Mouse (Mus musculus): ENCODE results near the gene Mrps16. TPM values are rescaled to one million over a fixed set of nuclear protein-coding genes. Genes with fewer than 3 reads are reported as not detected.

Mrps16 gene
- polyA plus RNA-seq, 1 experiment from 2014 or later = 74.7 TPM

DNA sequence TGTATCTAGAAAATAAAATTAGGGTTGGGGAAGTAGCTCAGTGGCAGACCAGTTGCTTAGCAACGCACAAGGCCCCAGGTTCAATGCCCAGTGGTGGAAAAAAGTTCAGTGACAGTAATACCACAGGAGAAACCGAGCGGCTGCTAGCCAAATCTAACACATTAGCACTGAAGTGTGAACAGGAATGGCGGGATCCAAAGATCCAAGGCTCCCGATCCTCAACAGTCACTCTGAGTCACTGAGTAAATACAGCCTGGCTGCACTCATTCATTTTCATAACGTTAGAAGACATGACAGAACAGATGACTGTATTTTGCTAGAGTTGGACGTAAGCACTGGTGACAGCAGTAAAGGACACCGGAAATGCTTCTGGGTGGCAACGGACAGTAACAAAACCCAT, 47.5 kb downstream of the Mrps16 start:
- ATAC-seq (ENCODE audit: low FRiP score) (no peak), DNase-seq (ENCODE audit: low spot score) (no peak)
- WGBS = 92% methylated on average over 9 of the region's 9 CpGs
- H3K9ac ChIP-seq (ENCODE audit: low read depth, low read length) = no peak overlapping the region
- H3K27me3 ChIP-seq (ENCODE audit: control insufficient read depth, insufficient read depth, low read length) = no peaks in the 10 kb centered on the region
- no peaks in the 10 kb centered on the region for H3K4me1 ChIP-seq (replicated peaks; ENCODE audit: control insufficient read depth, insufficient read depth, low read length)
- no peaks in the 10 kb centered on the region for H3K36me3 ChIP-seq (ENCODE audit: control insufficient read depth, insufficient read depth, low read length)
- no peak overlapping the region for H3K4me2 ChIP-seq (replicated peaks; ENCODE audit: low read depth, low read length)
- no peak overlapping the region for H3K4me3 ChIP-seq (ENCODE audit: low read depth, low read length)
- no peak overlapping the region for H3K27ac ChIP-seq (ENCODE audit: low read depth, low read length)
- H3K9me3 ChIP-seq (ENCODE audit: control insufficient read depth, low read length) = no peaks in the 10 kb centered on the region

DNA sequence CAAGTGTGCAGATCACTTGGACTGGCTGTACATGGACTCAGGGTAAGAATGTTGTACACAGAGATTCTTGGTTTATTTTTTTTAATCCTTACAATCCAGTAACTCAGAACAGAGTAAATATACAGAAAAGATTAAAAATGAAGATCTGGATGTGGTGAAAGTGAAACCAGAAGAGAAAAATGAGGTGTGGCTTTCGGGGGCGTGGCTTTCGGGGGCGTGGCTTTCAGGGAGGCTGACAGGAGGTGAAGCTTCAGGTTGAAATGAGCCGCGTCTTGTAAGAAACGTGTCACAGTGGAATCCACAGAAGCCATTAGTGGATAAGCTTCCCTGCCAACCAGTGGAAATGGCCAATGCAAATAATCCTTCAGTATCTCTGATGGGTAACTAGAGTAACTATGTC, 52.6 kb downstream of the Mrps16 start:
- DNase-seq (ENCODE audit: low spot score) (no peak), ATAC-seq (ENCODE audit: low FRiP score) (no peak)
- no peak overlapping the region for H3K9ac ChIP-seq (ENCODE audit: low read depth, low read length)
- 83% methylated on average over 7 of the region's 7 CpGs for WGBS
- H3K4me3 ChIP-seq (ENCODE audit: low read depth, low read length) = no peak overlapping the region
- no peak overlapping the region for H3K4me2 ChIP-seq (replicated peaks; ENCODE audit: low read depth, low read length)
- no peaks in the 10 kb centered on the region for H3K27me3 ChIP-seq (ENCODE audit: control insufficient read depth, insufficient read depth, low read length)
- no peaks in the 10 kb centered on the region for H3K36me3 ChIP-seq (ENCODE audit: control insufficient read depth, insufficient read depth, low read length)
- H3K4me1 ChIP-seq (replicated peaks; ENCODE audit: control insufficient read depth, insufficient read depth, low read length) = no peaks in the 10 kb centered on the region
- H3K27ac ChIP-seq (ENCODE audit: low read depth, low read length) = no peak overlapping the region
- no peaks in the 10 kb centered on the region for H3K9me3 ChIP-seq (ENCODE audit: control insufficient read depth, low read length)

DNA sequence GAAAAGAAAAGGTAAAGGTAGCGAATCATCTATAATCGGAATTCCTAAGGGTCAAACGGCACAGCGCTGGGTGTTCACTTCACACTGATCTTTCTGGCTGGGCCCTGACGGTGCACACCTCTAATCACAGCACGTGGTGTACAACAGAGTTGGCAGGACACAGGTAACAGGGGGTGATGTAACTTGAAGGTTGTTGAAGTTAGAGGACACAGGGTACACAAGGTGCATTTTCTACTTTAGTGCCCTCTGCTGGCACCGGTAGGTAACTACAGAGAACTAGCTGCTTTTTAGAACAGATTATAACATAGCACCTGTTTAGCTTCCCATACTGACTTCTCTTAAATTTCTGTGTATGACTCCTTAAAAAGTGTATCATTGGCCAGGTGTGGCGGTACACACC, 53.3 kb downstream of the Mrps16 start:
- ATAC-seq (ENCODE audit: low FRiP score) (no peak), DNase-seq (ENCODE audit: low spot score) (peak; percentile 27)
- no peak overlapping the region for H3K9ac ChIP-seq (ENCODE audit: low read depth, low read length)
- 87% methylated on average over 8 of the region's 8 CpGs for WGBS
- H3K27me3 ChIP-seq (ENCODE audit: control insufficient read depth, insufficient read depth, low read length) = no peaks in the 10 kb centered on the region
- no peaks in the 10 kb centered on the region for H3K36me3 ChIP-seq (ENCODE audit: control insufficient read depth, insufficient read depth, low read length)
- H3K9me3 ChIP-seq (ENCODE audit: control insufficient read depth, low read length) = no peaks in the 10 kb centered on the region
- H3K27ac ChIP-seq (ENCODE audit: low read depth, low read length) = no peak overlapping the region
- H3K4me2 ChIP-seq (replicated peaks; ENCODE audit: low read depth, low read length) = no peak overlapping the region
- H3K4me1 ChIP-seq (replicated peaks; ENCODE audit: control insufficient read depth, insufficient read depth, low read length) = no peaks in the 10 kb centered on the region
- no peak overlapping the region for H3K4me3 ChIP-seq (ENCODE audit: low read depth, low read length)

DNA sequence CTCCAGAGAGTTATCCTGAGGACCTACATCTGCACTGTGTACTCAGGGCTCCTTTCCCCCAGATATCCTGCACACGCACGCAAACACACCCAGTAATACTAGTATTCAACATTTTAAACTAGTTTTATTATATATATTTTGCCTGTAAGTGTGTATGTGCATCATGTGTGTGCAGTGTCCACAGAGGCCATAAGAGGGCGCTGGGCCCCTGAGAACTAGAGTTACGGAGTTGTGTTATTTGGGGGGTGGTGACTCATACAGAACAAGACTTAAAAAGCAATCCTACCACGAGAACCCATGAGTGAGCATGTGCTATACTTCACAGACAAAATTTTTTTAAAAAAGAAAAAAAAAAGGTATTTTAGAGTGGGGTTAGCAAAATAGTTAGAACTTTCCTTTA, 54.0 kb downstream of the Mrps16 start:
- Histone ChIP-seq H3K9me3 (ENCODE audit: control insufficient read depth, low read length) (no peaks in the 10 kb centered on the region), H3K4me1 (replicated peaks; ENCODE audit: control insufficient read depth, insufficient read depth, low read length) (no peaks in the 10 kb centered on the region), H3K9ac (ENCODE audit: low read depth, low read length) (no peak overlapping the region), H3K36me3 (ENCODE audit: control insufficient read depth, insufficient read depth, low read length) (0 out of 2 replicates have a peak, but pooled peaks cover under 1% of the 10 kb centered on the region), H3K4me2 (replicated peaks; ENCODE audit: low read depth, low read length) (no peak overlapping the region), H3K27ac (ENCODE audit: low read depth, low read length) (no peak overlapping the region), H3K27me3 (ENCODE audit: control insufficient read depth, insufficient read depth, low read length) (no peaks in the 10 kb centered on the region), H3K4me3 (ENCODE audit: low read depth, low read length) (no peak overlapping the region)
- 94% methylated on average over 5 of the region's 5 CpGs for WGBS
- DNase-seq (ENCODE audit: low spot score) (no peak), ATAC-seq (ENCODE audit: low FRiP score) (no peak)

Other genes starting within 250 kb of the Mrps16 start
- gene Kcnk5, start 211.8 kb downstream of the Mrps16 start, polyA plus RNA-seq (2014; fragmentation: Nextera tagmentation; extraction: Ambion mirVana) = 4.6 and 8.5 TPM in 2 replicates
- gene Kcnk16, start 124.4 kb downstream of the Mrps16 start, polyA plus RNA-seq (2014; fragmentation: Nextera tagmentation; extraction: Ambion mirVana) = 0.15 TPM in 1 of 2 replicates, not detected in the other
- 9.3 and 12.4 TPM in 2 replicates for gene Nudt13, start 98.9 kb downstream of the Mrps16 start, polyA plus RNA-seq (2014; fragmentation: Nextera tagmentation; extraction: Ambion mirVana)
- gene Ecd, start 45.5 kb downstream of the Mrps16 start, polyA plus RNA-seq (2014; fragmentation: Nextera tagmentation; extraction: Ambion mirVana) = 64.0 and 69.0 TPM in 2 replicates
- 56.5 and 61.9 TPM in 2 replicates for gene Fam149b, start 45.5 kb downstream of the Mrps16 start, polyA plus RNA-seq (2014; fragmentation: Nextera tagmentation; extraction: Ambion mirVana)
- gene Dnajc9, start 4.7 kb downstream of the Mrps16 start, polyA plus RNA-seq (2014; fragmentation: Nextera tagmentation; extraction: Ambion mirVana) = 164 and 228 TPM in 2 replicates
- gene Cfap70, start 58.6 kb upstream of the Mrps16 start, polyA plus RNA-seq (2014; fragmentation: Nextera tagmentation; extraction: Ambion mirVana) = 0.60 and 1.1 TPM in 2 replicates
- 15.0 and 16.8 TPM in 2 replicates for gene Anxa7, start 86.5 kb upstream of the Mrps16 start, polyA plus RNA-seq (2014; fragmentation: Nextera tagmentation; extraction: Ambion mirVana)
- 1.1 and 1.4 TPM in 2 replicates for gene Mss51, start 103.3 kb upstream of the Mrps16 start, polyA plus RNA-seq (2014; fragmentation: Nextera tagmentation; extraction: Ambion mirVana)
- 67.0 and 67.2 TPM in 2 replicates for gene Ppp3cb, start 152.9 kb upstream of the Mrps16 start, polyA plus RNA-seq (2014; fragmentation: Nextera tagmentation; extraction: Ambion mirVana)
- 9.9 and 12.1 TPM in 2 replicates for gene Usp54, start 247.4 kb upstream of the Mrps16 start, polyA plus RNA-seq (2014; fragmentation: Nextera tagmentation; extraction: Ambion mirVana)